Mouse (Mus musculus) embryonic facial prominence, embryonic 12.5 days (tissue): Measurements from ENCODE around the gene Fbrsl1. TPM values are rescaled to one million over a fixed set of nuclear protein-coding genes. Genes with fewer than 3 reads are reported as not detected.
"Not testable (repeated sequence)": the region's sequence is repeated elsewhere in the genome, so short reads cannot be mapped to it uniquely, and the experiment has no call there.

Experiments
- ATAC-seq: fragments of 200-750 bp; cut with Nextera tagmentation; 2 replicates; pipeline ENCODE4 v1.8.0; 2017; ENCODE audit not compliant: insufficient number of reproducible peaks, insufficient read depth, low FRiP score, low TSS enrichment
- H3K27ac ChIP-seq: fragments of 300-500 bp; sonication (generic); 2 replicates; pipeline ENCODE4 v1.5.1; 2016; ENCODE audit warnings: mild to moderate bottlenecking
- H3K27me3 ChIP-seq: fragments of 300-500 bp; sonication (generic); 2 replicates; pipeline ENCODE4 v1.6.1; 2016; ENCODE audit warnings: mild to moderate bottlenecking, moderate library complexity
- H3K36me3 ChIP-seq: fragments of 300-500 bp; sonication (generic); 2 replicates; pipeline ENCODE4 v1.6.1; 2016; ENCODE audit warnings: mild to moderate bottlenecking
- H3K4me1 ChIP-seq: fragments of 300-500 bp; sonication (generic); 2 replicates; pipeline ENCODE4 v1.6.1; 2016
- H3K4me2 ChIP-seq: fragments of 300-500 bp; sonication (generic); replicated peaks from 2 replicates; pipeline ENCODE4 v1.6.1; 2016; ENCODE audit warnings: mild to moderate bottlenecking, moderate library complexity
- H3K4me3 ChIP-seq: fragments of 300-500 bp; sonication (generic); 2 replicates; pipeline ENCODE4 v1.5.1; 2016; ENCODE audit warnings: mild to moderate bottlenecking
- H3K9ac ChIP-seq: fragments of 300-500 bp; sonication (generic); 2 replicates; pipeline ENCODE4 v1.6.1; 2016; ENCODE audit warnings: mild to moderate bottlenecking, moderate library complexity
- H3K9me3 ChIP-seq: fragments of 300-500 bp; sonication (generic); 2 replicates; pipeline ENCODE4 v1.6.1; 2016; ENCODE audit warnings: mild to moderate bottlenecking, moderate library complexity
- WGBS: fragments of 180-500 bp; shearing (Covaris S2); methylation state at CpG from one replicate; pipeline ENCODE4 v1.1.7; 2016; 5-methylcytosine and 5-hydroxymethylcytosine counted together
- polyA plus RNA-seq: library from polyadenylated mRNA; unstranded; fragments of >200 nt; fragmentation: Nextera tagmentation; extraction: Ambion mirVana; gene quantifications from 2 replicates; pipeline ENCODE4 v1.2.1, GENCODE M21; 2016

Gene Fbrsl1
- polyA plus RNA-seq, 1 experiment from 2014 or later, result 25.4 TPM

DNA sequence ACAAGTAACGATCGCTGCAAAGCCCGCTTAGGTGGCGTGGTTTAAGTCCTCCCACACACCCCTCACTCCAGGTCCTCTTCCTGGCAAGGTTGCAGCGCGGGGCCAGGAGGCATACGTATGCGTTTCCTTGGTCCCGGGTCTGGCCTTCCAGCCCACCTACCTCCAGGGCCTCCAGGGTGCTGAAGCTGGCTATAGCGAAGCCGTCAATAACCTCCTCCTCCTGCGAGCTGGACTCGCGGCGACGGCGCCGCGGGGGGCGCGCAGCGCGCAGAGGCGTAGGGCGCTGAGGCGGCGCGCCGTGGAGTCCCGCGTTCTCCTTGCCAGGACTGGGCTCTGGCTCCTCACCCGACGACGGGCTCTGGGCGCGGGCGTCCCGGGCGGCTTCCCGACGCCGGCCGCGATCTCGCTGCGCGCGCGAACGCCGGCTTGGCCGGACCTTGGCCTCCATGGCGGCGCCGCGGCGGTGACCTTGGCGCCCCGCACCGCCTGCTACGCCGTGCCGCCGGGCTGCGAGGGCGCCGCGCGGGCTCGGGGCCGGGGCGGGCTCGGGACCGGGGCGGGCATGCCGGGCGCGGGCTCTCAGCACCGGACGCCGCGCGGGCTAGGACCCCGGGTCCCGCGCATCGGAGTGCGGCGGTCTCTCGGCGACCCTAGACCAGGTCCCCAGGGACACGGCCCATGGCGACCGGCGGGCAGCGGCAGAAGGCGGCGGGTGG is 425 bp downstream of the Fbrsl1 start:
- H3K9me3 ChIP-seq, result no peaks in the 10 kb centered on the region
- peak overlapping the region; percentile 72 for H3K27ac ChIP-seq
- no peaks in the 10 kb centered on the region for H3K36me3 ChIP-seq

GRCm38 (mm10) chr5:110444509-110444908 is 3.8 kb downstream of the Fbrsl1 start:
- H3K4me3 ChIP-seq, result no peak overlapping the region
- no peaks in the 10 kb centered on the region for H3K36me3 ChIP-seq
- H3K4me2 ChIP-seq, result no peak overlapping the region
- H3K27ac ChIP-seq, result no peak overlapping the region
- H3K9me3 ChIP-seq, result no peaks in the 10 kb centered on the region
- no peak overlapping the region for H3K9ac ChIP-seq
- ATAC-seq, result no peak
- H3K27me3 ChIP-seq, result no peaks in the 10 kb centered on the region
- peaks cover 26% of the 10 kb centered on the region for H3K4me1 ChIP-seq
- 84% methylated on average over 2 of the region's 2 CpGs for WGBS

More for the DNA sequence above, 425 bp downstream of the Fbrsl1 start:
- peak; percentile 61 for ATAC-seq
- Histone ChIP-seq H3K4me3 (peak overlapping the region; percentile 77), H3K4me2 (peak overlapping the region; percentile 98), H3K9ac (peak overlapping the region; percentile 91), H3K27me3 (no peaks in the 10 kb centered on the region), H3K4me1 (peaks cover 24% of the 10 kb centered on the region)
- WGBS, result under 1% methylated on average over 80 of the region's 98 CpGs

DNA sequence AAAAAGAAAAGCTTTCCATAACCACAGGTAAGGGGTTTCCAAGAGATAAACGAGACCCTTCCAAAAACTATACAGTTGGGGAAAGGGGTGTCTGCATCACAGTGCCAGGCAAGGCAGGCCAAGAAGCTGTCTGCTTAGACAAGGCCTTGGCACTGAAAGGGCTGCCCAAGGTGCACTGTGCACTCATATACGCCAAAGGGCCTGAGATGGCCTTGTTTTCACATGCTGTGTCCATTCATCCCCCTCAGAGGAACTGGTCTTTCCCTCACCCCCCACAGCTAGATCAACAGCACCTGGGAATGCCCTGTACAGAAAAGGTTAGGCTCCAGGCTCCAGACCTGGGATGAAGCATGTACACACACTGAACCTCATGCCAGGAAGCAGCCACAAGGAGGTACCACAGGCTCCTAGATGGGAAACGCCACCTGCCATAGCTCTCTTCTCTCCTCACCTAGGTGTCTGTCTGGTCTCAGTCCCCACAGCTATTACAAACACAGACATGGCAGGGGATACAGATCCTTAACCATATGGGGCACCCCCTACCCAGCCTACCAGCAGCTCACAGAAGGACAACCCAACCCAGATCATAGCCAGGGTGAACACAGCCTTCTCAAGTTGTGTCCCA is 5.2 kb downstream of the Fbrsl1 start:
- Histone ChIP-seq H3K9me3 (no peaks in the 10 kb centered on the region), H3K27ac (no peak overlapping the region), H3K9ac (no peak overlapping the region), H3K27me3 (no peaks in the 10 kb centered on the region), H3K4me3 (no peak overlapping the region), H3K4me2 (no peak overlapping the region), H3K36me3 (no peaks in the 10 kb centered on the region), H3K4me1 (peaks cover 22% of the 10 kb centered on the region)
- ATAC-seq, result no peak
- WGBS, result 90% methylated on average over 3 of the region's 3 CpGs

DNA sequence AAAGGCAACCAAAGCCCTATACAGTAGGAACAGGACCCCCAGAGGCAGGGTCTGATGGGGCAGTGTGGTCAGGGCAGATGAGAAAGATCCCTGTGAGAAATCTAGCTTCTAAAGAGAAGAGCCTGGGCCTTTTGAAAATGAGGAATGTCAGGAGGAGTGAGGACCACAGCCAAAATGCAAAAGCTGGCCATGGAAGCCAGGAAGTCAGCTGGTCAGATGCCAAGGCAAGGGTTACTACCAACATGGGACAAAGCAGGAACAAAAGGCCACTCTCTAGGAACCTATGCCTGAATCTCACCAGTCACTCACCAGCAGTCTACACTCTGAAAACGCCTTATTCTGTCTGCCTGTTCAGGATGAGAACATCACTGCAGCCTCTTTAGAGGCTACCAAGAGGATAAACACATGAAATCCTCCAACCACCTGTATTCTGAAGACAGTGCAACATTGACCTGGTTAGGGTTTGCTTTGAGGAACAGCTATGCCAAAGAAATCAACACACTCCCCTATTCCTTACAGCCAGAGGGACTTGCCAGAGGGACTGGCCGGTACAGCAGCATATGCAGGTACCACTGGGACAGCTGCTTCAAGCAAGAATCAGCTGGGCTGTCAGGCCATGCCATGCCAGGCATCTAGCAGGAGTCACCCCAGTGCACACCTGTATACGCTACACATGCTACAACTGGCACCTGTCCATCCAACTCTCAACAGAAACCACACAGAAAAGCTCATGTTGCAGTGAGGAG is 8.6 kb downstream of the Fbrsl1 start:
- no peak for ATAC-seq
- no peak overlapping the region for H3K4me2 ChIP-seq
- H3K27me3 ChIP-seq, result no peaks in the 10 kb centered on the region
- H3K36me3 ChIP-seq, result no peaks in the 10 kb centered on the region
- no peaks in the 10 kb centered on the region for H3K9me3 ChIP-seq
- H3K9ac ChIP-seq, result no peak overlapping the region
- H3K4me1 ChIP-seq, result 0 out of 2 replicates have a peak, but pooled peaks cover 2% of the 10 kb centered on the region
- WGBS, result 81% methylated on average over 3 of the region's 3 CpGs
- H3K27ac ChIP-seq, result no peak overlapping the region
- no peak overlapping the region for H3K4me3 ChIP-seq

DNA sequence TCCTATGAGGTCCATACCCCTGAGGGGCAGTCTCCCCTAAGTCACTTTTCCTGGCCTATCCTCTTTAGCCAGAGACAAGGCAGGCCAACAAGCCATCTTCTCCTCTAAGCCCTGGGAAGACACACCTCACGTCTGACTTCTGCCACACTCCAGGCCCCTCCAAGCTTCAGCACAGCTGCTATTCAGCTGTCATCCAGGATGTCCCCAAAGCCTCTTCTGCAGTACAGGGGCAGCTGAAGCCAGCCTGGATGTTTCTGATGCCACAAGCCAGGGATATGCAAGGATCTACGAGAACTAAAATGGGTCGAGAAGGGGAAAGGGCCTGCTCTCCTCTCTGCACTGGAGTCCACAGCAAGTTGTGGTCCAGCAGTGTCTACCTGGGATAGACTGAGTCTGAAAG is 9.7 kb downstream of the Fbrsl1 start:
- Histone ChIP-seq H3K9ac (no peak overlapping the region), H3K4me1 (0 out of 2 replicates have a peak, but pooled peaks cover 2% of the 10 kb centered on the region), H3K9me3 (no peaks in the 10 kb centered on the region), H3K36me3 (no peaks in the 10 kb centered on the region), H3K27me3 (no peaks in the 10 kb centered on the region), H3K27ac (no peak overlapping the region), H3K4me3 (no peak overlapping the region), H3K4me2 (no peak overlapping the region)
- no peak for ATAC-seq
- WGBS, result 65% methylated on average over 3 of the region's 3 CpGs

- Histone ChIP-seq H3K27ac (no peak overlapping the region), H3K4me1 (0 out of 2 replicates have a peak, but pooled peaks cover 2% of the 10 kb centered on the region), H3K4me2 (no peak overlapping the region), H3K9ac (no peak overlapping the region), H3K4me3 (no peak overlapping the region), H3K27me3 (no peaks in the 10 kb centered on the region), H3K36me3 (0 out of 2 replicates have a peak, but pooled peaks cover 3% of the 10 kb centered on the region), H3K9me3 (no peaks in the 10 kb centered on the region)
- ATAC-seq, result no peak
- 51% methylated on average over 6 of the region's 6 CpGs for WGBS
Observed at GRCm38 (mm10) chr5:110437632-110438261, 10.6 kb downstream of the Fbrsl1 start.

- WGBS, result 68% methylated on average over 5 of the region's 5 CpGs
Observed at GRCm38 (mm10) chr5:110436166-110436565, 12.1 kb downstream of the Fbrsl1 start.

DNA sequence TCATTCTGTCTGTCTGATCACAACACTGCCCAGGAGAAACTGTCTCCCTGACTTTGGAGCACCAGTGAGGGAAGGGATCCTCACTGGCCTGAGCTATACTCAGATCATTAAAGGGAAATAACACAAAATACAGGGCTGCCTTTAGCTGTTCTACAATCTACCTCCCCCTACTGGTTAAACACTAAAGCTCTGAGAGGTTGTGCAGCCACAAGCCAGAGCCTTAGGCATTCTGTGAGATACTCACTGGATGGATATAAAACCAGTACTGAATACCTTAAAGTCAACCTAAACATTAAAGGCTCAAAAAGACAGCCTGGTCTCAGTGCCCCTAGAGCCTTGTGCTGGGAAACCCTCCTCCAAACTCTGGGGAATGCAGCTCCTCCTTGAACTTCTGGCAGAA is 13.5 kb downstream of the Fbrsl1 start:
- Histone ChIP-seq H3K36me3 (peaks cover 32% of the 10 kb centered on the region), H3K9ac (no peak overlapping the region), H3K4me2 (no peak overlapping the region), H3K27ac (no peak overlapping the region), H3K4me1 (no peaks in the 10 kb centered on the region), H3K27me3 (no peaks in the 10 kb centered on the region), H3K9me3 (no peaks in the 10 kb centered on the region), H3K4me3 (no peak overlapping the region)
- ATAC-seq, result no peak

More at GRCm38 (mm10) chr5:110436166-110436565, 12.1 kb downstream of the Fbrsl1 start:
- H3K4me3 ChIP-seq, H3K9me3 ChIP-seq, H3K9ac ChIP-seq, ATAC-seq, H3K4me1 ChIP-seq, H3K27ac ChIP-seq, H3K4me2 ChIP-seq, H3K27me3 ChIP-seq: not testable (repeated sequence)
- peaks cover 19% of the 10 kb centered on the region for H3K36me3 ChIP-seq

DNA sequence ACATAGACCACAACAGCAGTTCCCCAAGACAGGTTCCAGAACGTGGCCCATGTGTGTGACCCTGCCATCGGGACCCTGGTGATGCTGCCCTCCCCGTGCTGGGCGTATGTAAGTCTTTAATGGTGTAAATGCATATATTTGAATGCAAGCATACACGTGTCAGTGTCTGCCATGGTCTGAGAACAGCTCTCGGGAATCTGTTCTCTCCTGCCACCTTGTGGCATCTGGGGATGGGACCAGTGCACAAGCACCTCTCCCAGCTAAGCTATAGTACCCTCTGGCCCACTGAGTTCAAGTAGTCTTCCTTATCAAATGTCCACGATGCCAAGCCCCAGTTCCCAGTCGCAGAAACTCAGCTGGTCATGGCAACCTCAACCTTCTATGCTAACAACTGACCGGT is 19.3 kb downstream of the Fbrsl1 start:
- H3K4me2 ChIP-seq, result no peak overlapping the region
- H3K36me3 ChIP-seq, result peaks cover 32% of the 10 kb centered on the region
- ATAC-seq, result no peak
- H3K4me1 ChIP-seq, result no peaks in the 10 kb centered on the region
- H3K9me3 ChIP-seq, result no peaks in the 10 kb centered on the region
- no peak overlapping the region for H3K4me3 ChIP-seq
- 46% methylated on average over 9 of the region's 9 CpGs for WGBS
- no peaks in the 10 kb centered on the region for H3K27me3 ChIP-seq
- no peak overlapping the region for H3K9ac ChIP-seq
- H3K27ac ChIP-seq, result no peak overlapping the region

GRCm38 (mm10) chr5:110428290-110428689 is 20.0 kb downstream of the Fbrsl1 start:
- H3K4me2 ChIP-seq, result no peak overlapping the region
- H3K36me3 ChIP-seq, result peaks cover 32% of the 10 kb centered on the region
- ATAC-seq, result no peak
- H3K4me3 ChIP-seq, result no peak overlapping the region
- no peak overlapping the region for H3K9ac ChIP-seq
- no peak overlapping the region for H3K27ac ChIP-seq
- 78% methylated on average over 3 of the region's 3 CpGs for WGBS
- H3K4me1 ChIP-seq, result no peaks in the 10 kb centered on the region
- H3K9me3 ChIP-seq, result no peaks in the 10 kb centered on the region
- no peaks in the 10 kb centered on the region for H3K27me3 ChIP-seq

DNA sequence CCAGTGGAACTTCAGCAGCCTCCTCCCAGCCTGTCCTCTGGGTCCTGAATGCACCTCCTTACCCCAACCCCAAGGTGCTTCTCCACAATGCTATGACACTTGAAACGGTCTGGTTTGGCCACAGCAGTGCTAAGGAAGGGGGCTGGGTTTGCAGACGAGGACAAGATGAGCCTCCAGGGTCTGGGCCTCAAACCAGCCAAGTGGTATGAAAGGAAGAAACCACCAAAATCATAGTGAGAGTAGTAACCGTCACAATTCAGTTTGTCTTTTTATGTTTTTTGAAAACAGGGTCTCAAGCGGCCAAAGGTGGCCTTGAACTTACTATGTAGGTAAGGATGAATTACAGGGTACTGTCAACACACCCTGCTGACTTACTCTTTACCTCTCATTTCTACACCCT is 23.1 kb downstream of the Fbrsl1 start:
- 76% methylated on average over 4 of the region's 4 CpGs for WGBS
- Histone ChIP-seq H3K27ac (no peak overlapping the region), H3K9me3 (no peaks in the 10 kb centered on the region), H3K4me1 (no peaks in the 10 kb centered on the region), H3K4me3 (no peak overlapping the region), H3K27me3 (no peaks in the 10 kb centered on the region), H3K36me3 (0 out of 2 replicates have a peak, but pooled peaks cover 3% of the 10 kb centered on the region), H3K9ac (no peak overlapping the region), H3K4me2 (no peak overlapping the region)
- ATAC-seq, result no peak
